Comparison of ENCODE assay signal across 8 mouse cellular contexts in genomic region chr17:32283771-32284221, GRCm38 (mm10). TPM values are rescaled to one million over a fixed set of nuclear protein-coding genes. Genes with fewer than 3 reads are reported as not detected.
A peak's percentile ranks its signal among the peaks of the same experiment; 100 is the strongest.
DNase-seq lines count a peak whose midpoint lies in the region; ATAC-seq and TF ChIP-seq lines count a peak whose summit lies in the region.

No protein-coding gene starts in this region.

- intact Hi-C loops in heart, postnatal 25 days (cut with DNase I) = loop anchor here (2.0 to 5.0 kb wide), 2 partner anchors 35 to 51 kb away; no protein-coding TSS in a partner anchor

- peak; percentile 68 for DNase-seq in G1E (ENCODE audit: low spot score)
- DNase-seq in heart, postnatal 25 days (ENCODE audit: low spot score) = peak; percentile 33
- peak; percentile 22 to 45 for DNase-seq in layer of hippocampus, adult 2 months (ENCODE audit: low spot score in 2 of 2)
- peak; percentile 84 for DNase-seq in lung, postnatal 0 days (ENCODE audit: low spot score)
- DNase-seq in ovary, adult 18-20 months (ENCODE audit: low spot score) = peak; percentile 36
- peak; percentile 73 for DNase-seq in thymus, postnatal 0 days (ENCODE audit: low spot score)

- ATAC-seq in G1E (ENCODE audit: extremely low read depth, insufficient number of reproducible peaks, low FRiP score, poor library complexity, severe bottlenecking) = peak; percentile 48
- peak; percentile 10; the same call in 1 of the 2 replicates for ATAC-seq in cerebellum, adult (ENCODE audit: insufficient number of reproducible peaks, low FRiP score, low TSS enrichment)
- ATAC-seq in forebrain, embryonic 15.5 days (replicated peaks) = peak; percentile 70
- peak; percentile 74 for ATAC-seq in lung, postnatal 0 days

- peaks cover 46% of the 10 kb centered on the region for H3K4me1 ChIP-seq in G1E (ENCODE audit: insufficient read depth, low read depth, low read length)
- peaks cover 42% of the 10 kb centered on the region for H3K4me1 ChIP-seq in forebrain, embryonic 15.5 days
- peaks cover 4% of the 10 kb centered on the region; the same call in 1 of the 2 replicates for H3K4me1 ChIP-seq in lung, postnatal 0 days (ENCODE audit: insufficient read depth, low read depth, low read length)

- no peaks in the 10 kb centered on the region for H3K9me3 ChIP-seq in G1E (replicated peaks)
- H3K9me3 ChIP-seq in forebrain, embryonic 15.5 days = no peaks in the 10 kb centered on the region
- no peaks in the 10 kb centered on the region for H3K9me3 ChIP-seq in lung, postnatal 0 days (ENCODE audit: low read length)

- peaks cover 18% of the 10 kb centered on the region for H3K36me3 ChIP-seq in G1E (replicated peaks)
- H3K36me3 ChIP-seq in forebrain, embryonic 15.5 days = no peaks in the 10 kb centered on the region
- no peaks in the 10 kb centered on the region for H3K36me3 ChIP-seq in lung, postnatal 0 days (ENCODE audit: insufficient read depth, low read length)

- no peak for TF ChIP-seq CTCF in G1E (IDR thresholded peaks at IDR 0.05; ENCODE audit: low read depth, low read length)
- TF ChIP-seq CTCF in layer of hippocampus, adult 2 months (conservative IDR thresholded peaks at IDR 0.05) = no peak
- no peak for TF ChIP-seq CTCF in lung, postnatal 0 days (IDR thresholded peaks at IDR 0.05)

- H3K27ac ChIP-seq in forebrain, embryonic 15.5 days (replicated peaks) = peak overlapping the region; percentile 100
- H3K27ac ChIP-seq in layer of hippocampus, adult 2 months = peak overlapping the region; percentile 98
- H3K27ac ChIP-seq in lung, postnatal 0 days (ENCODE audit: low read length) = peak overlapping the region; percentile 99

- peak overlapping the region; percentile 74 for H3K4me2 ChIP-seq in forebrain, embryonic 15.5 days (replicated peaks)
- peak overlapping the region; percentile 79 for H3K4me2 ChIP-seq in lung, postnatal 0 days (replicated peaks; ENCODE audit: low read depth, low read length)

- TF ChIP-seq EP300 in lung, postnatal 0 days (IDR thresholded peaks at IDR 0.05) = no peak

- no peaks in the 10 kb centered on the region for H3K27me3 ChIP-seq in G1E (ENCODE audit: insufficient read depth, low read length)
- H3K27me3 ChIP-seq in forebrain, embryonic 15.5 days = no peaks in the 10 kb centered on the region
- no peaks in the 10 kb centered on the region for H3K27me3 ChIP-seq in lung, postnatal 0 days (replicated peaks; ENCODE audit: insufficient read depth, low read length)

- H3K9ac ChIP-seq in forebrain, embryonic 15.5 days (replicated peaks) = peak overlapping the region; percentile 92
- H3K9ac ChIP-seq in lung, postnatal 0 days (replicated peaks; ENCODE audit: low read depth) = peak overlapping the region; percentile 94

- peak overlapping the region; percentile 97 for H3K4me3 ChIP-seq in G1E (ENCODE audit: low read depth, low read length)
- H3K4me3 ChIP-seq in forebrain, embryonic 15.5 days = peak overlapping the region; percentile 83
- H3K4me3 ChIP-seq in layer of hippocampus, adult 2 months = peak overlapping the region; percentile 97
- peak overlapping the region; percentile 96 for H3K4me3 ChIP-seq in lung, postnatal 0 days (ENCODE audit: low read depth, low read length)

- WGBS in forebrain, embryonic 15.5 days = 0% methylated on average over 29 of the region's 41 CpGs
- 0% methylated on average over 21 of the region's 41 CpGs for WGBS in lung, postnatal 0 days

RNA-seq across cellular contexts. Expression of gene Brd4, which starts 0.7 kb away (rescaled TPM):
- total RNA-seq in G1E (2014; fragmentation: Nextera tagmentation) (269 and 323 TPM in 2 replicates), G1E (2017) (11.5 and 16.0 TPM in 2 replicates)
- 210 and 237 TPM in 2 replicates for polyA plus RNA-seq in G1E (2012)
- 80.2 and 80.8 TPM in 2 replicates for polyA plus RNA-seq in forebrain, embryonic 15.5 days (2015; fragmentation: Nextera tagmentation; extraction: Ambion mirVana)
- total RNA-seq in heart, postnatal 25 days (2021) = 10 to 100 TPM; 50.9 to 57.5 TPM
- total RNA-seq in layer of hippocampus, adult 2 months (2021) = 100 to 1,000 TPM; 103 to 121 TPM
- polyA plus RNA-seq in lung, postnatal 0 days (2015; fragmentation: Nextera tagmentation; extraction: Ambion mirVana) = 33.3 and 37.3 TPM in 2 replicates
- polyA plus RNA-seq in thymus, postnatal 0 days (2015; fragmentation: Nextera tagmentation; extraction: Ambion mirVana) = 53.3 and 60.7 TPM in 2 replicates

RNA-seq across cellular contexts. Expression of gene Akap8, which starts 37.2 kb away (rescaled TPM):
- total RNA-seq in G1E (2014; fragmentation: Nextera tagmentation) = 67.3 and 80.8 TPM in 2 replicates
- total RNA-seq in G1E (2017) = 119 and 132 TPM in 2 replicates
- polyA plus RNA-seq in G1E (2012) = 251 and 272 TPM in 2 replicates
- polyA plus RNA-seq in forebrain, embryonic 15.5 days (2015; fragmentation: Nextera tagmentation; extraction: Ambion mirVana) = 107 and 111 TPM in 2 replicates
- 10 to 100 TPM; 37.2 to 51.5 TPM for total RNA-seq in heart, postnatal 25 days (2021)
- total RNA-seq in layer of hippocampus, adult 2 months (2021) = 100 to 1,000 TPM in 1 of 2 experiments, 10 to 100 TPM in 1; 99.2 to 112 TPM
- polyA plus RNA-seq in lung, postnatal 0 days (2015; fragmentation: Nextera tagmentation; extraction: Ambion mirVana) = 30.2 and 34.0 TPM in 2 replicates
- polyA plus RNA-seq in thymus, postnatal 0 days (2015; fragmentation: Nextera tagmentation; extraction: Ambion mirVana) = 73.0 and 82.9 TPM in 2 replicates

Comparison
In these comparisons a context has a peak if more than half of its experiments do, and no peak if none do; other contexts are left out.
1. Peak in every context shown above with its lines: DNase-seq, ATAC-seq, H3K4me3 ChIP-seq and H3K27ac ChIP-seq.
2. ATAC-seq: peak in every context shown above with its lines; median percentile 74 in lung, postnatal 0 days; 70 in forebrain, embryonic 15.5 days; 48 in G1E; 10 in cerebellum, adult.
3. DNase-seq: peak in every context shown above with its lines; median percentile 84 in lung, postnatal 0 days; 73 in thymus, postnatal 0 days; 68 in G1E; 36 in ovary, adult 18-20 months; 34 in layer of hippocampus, adult 2 months; 33 in heart, postnatal 25 days.